Mouse (Mus musculus): Measurements from ENCODE around the gene Auh. TPM values are rescaled to one million over a fixed set of nuclear protein-coding genes. Genes with fewer than 3 reads are reported as not detected.

Auh gene
- polyA plus RNA-seq, 1 experiment = 30.9 TPM

- Histone ChIP-seq H3K36me3 (ENCODE audit: control insufficient read depth, insufficient read depth, low read length, poor library complexity, severe bottlenecking) (no peaks in the 10 kb centered on the region), H3K9ac (ENCODE audit: low read depth, poor library complexity, severe bottlenecking) (no peak overlapping the region), H3K4me3 (ENCODE audit: low read depth, low read length) (no peak overlapping the region), H3K4me1 (ENCODE audit: control insufficient read depth, insufficient read depth, low read length) (no peaks in the 10 kb centered on the region), H3K9me3 (replicated peaks; ENCODE audit: control insufficient read depth, insufficient read depth, low read length, poor library complexity, severe bottlenecking) (no peaks in the 10 kb centered on the region), H3K27me3 (ENCODE audit: control insufficient read depth, insufficient read depth, low read length, poor library complexity, severe bottlenecking) (no peaks in the 10 kb centered on the region), H3K27ac (ENCODE audit: insufficient read depth, low read length) (no peak overlapping the region)
- TF ChIP-seq POLR2A (IDR thresholded peaks at IDR 0.05; ENCODE audit: insufficient read depth, low read length) (no peak), EP300 (IDR thresholded peaks at IDR 0.05; ENCODE audit: insufficient read depth, low read depth, low read length) (no peak), CTCF (IDR thresholded peaks at IDR 0.05; ENCODE audit: low read depth, low read length) (no peak)
Observed at GRCm38 (mm10) chr13:52793434-52793989, 136.0 kb downstream of the Auh start.

DNA sequence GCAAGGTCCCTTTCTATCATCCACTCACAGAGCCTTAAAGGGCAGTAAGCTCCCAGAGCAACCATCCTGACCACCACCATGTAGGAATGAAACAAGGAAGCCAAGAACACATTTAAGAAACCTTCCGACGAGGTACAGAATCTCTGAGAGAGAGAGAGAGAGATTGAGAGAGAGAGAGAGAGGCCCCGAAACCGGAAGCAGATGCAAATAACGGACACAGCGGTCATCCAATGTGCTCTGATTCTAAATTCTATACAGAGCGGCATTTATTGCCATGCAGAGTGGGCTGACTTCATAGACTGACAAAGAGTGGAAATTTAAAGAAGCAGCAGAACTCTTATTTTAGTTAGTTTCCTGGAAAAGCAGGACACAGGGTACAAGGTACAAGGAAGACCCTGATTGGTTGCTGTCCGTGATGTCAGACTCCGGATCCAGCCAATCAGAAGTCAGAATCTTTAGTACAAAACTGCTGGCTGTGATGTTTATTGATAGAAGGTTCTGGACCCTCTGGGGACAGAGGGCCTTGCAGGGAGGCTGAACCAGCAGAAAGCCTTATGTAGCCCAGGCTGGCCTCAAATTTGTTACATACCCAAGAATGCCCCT lies 137.1 kb downstream of the Auh start:
- Histone ChIP-seq H3K4me1 (ENCODE audit: control insufficient read depth, insufficient read depth, low read length) (no peaks in the 10 kb centered on the region), H3K27me3 (ENCODE audit: control insufficient read depth, insufficient read depth, low read length, poor library complexity, severe bottlenecking) (no peaks in the 10 kb centered on the region), H3K36me3 (ENCODE audit: control insufficient read depth, insufficient read depth, low read length, poor library complexity, severe bottlenecking) (no peaks in the 10 kb centered on the region), H3K4me3 (ENCODE audit: low read depth, low read length) (no peak overlapping the region), H3K27ac (ENCODE audit: insufficient read depth, low read length) (no peak overlapping the region), H3K9me3 (replicated peaks; ENCODE audit: control insufficient read depth, insufficient read depth, low read length, poor library complexity, severe bottlenecking) (no peaks in the 10 kb centered on the region), H3K9ac (ENCODE audit: low read depth, poor library complexity, severe bottlenecking) (no peak overlapping the region)
- TF ChIP-seq EP300 (IDR thresholded peaks at IDR 0.05; ENCODE audit: insufficient read depth, low read depth, low read length) (no peak), POLR2A (IDR thresholded peaks at IDR 0.05; ENCODE audit: insufficient read depth, low read length) (no peak), CTCF (IDR thresholded peaks at IDR 0.05; ENCODE audit: low read depth, low read length) (no peak)

GRCm38 (mm10) chr13:52790894-52791293 lies 138.6 kb downstream of the Auh start:
- no peak overlapping the region for H3K9ac ChIP-seq (ENCODE audit: low read depth, poor library complexity, severe bottlenecking)
- H3K36me3 ChIP-seq (ENCODE audit: control insufficient read depth, insufficient read depth, low read length, poor library complexity, severe bottlenecking) = no peaks in the 10 kb centered on the region
- H3K4me1 ChIP-seq (ENCODE audit: control insufficient read depth, insufficient read depth, low read length) = no peaks in the 10 kb centered on the region
- TF ChIP-seq POLR2A (IDR thresholded peaks at IDR 0.05; ENCODE audit: insufficient read depth, low read length) = no peak
- TF ChIP-seq CTCF (IDR thresholded peaks at IDR 0.05; ENCODE audit: low read depth, low read length) = no peak
- TF ChIP-seq EP300 (IDR thresholded peaks at IDR 0.05; ENCODE audit: insufficient read depth, low read depth, low read length) = no peak
- no peak overlapping the region for H3K27ac ChIP-seq (ENCODE audit: insufficient read depth, low read length)
- no peak overlapping the region for H3K4me3 ChIP-seq (ENCODE audit: low read depth, low read length)
- H3K9me3 ChIP-seq (replicated peaks; ENCODE audit: control insufficient read depth, insufficient read depth, low read length, poor library complexity, severe bottlenecking) = no peaks in the 10 kb centered on the region
- no peaks in the 10 kb centered on the region for H3K27me3 ChIP-seq (ENCODE audit: control insufficient read depth, insufficient read depth, low read length, poor library complexity, severe bottlenecking)

Other genes with a start within 250 kb of the Auh start
- 3.9 TPM in 2 replicates for gene Nfil3, start 51.4 kb upstream of the Auh start, polyA plus RNA-seq (2011; ENCODE audit: insufficient read depth, insufficient read length, low read depth, missing spikeins)

Data from ES-Bruce4 (cell line).